Mouse (Mus musculus) erythroblast, adult 5-6 weeks (primary cell): Measurements from ENCODE around the gene Tmtc1. TPM values are rescaled to one million over a fixed set of nuclear protein-coding genes. Genes with fewer than 3 reads are reported as not detected.

ENCODE experiments used
- ATAC-seq: replicated peaks from 2 replicates; pipeline ENCODE4 v1.8.0; 2016; ENCODE audit warnings: moderate number of reproducible peaks, mild to moderate bottlenecking, moderate TSS enrichment, inconsistent platforms; ENCODE audit not compliant: poor library complexity, low FRiP score, severe bottlenecking
- total RNA-seq, 2 experiments: library from RNA; stranded (forward) in 1 of 2; stranded (reverse) in 1 of 2; fragments of 150-400 nt in 1 of 2; fragments of 200-764, 138-1000 nt in 1 of 2; gene quantifications; 2 replicates each; pipeline versions ENCODE4 v1.2.3 to v1.2.4; 2015 to 2017; ENCODE audit warnings: low replicate concordance in 2 of 2

Gene Tmtc1
- total RNA-seq (2015; ENCODE audit: low replicate concordance) = not detected in 2 replicates
- total RNA-seq (2017; ENCODE audit: low replicate concordance) = 0.09 and 1.1 TPM in 2 replicates

DNA sequence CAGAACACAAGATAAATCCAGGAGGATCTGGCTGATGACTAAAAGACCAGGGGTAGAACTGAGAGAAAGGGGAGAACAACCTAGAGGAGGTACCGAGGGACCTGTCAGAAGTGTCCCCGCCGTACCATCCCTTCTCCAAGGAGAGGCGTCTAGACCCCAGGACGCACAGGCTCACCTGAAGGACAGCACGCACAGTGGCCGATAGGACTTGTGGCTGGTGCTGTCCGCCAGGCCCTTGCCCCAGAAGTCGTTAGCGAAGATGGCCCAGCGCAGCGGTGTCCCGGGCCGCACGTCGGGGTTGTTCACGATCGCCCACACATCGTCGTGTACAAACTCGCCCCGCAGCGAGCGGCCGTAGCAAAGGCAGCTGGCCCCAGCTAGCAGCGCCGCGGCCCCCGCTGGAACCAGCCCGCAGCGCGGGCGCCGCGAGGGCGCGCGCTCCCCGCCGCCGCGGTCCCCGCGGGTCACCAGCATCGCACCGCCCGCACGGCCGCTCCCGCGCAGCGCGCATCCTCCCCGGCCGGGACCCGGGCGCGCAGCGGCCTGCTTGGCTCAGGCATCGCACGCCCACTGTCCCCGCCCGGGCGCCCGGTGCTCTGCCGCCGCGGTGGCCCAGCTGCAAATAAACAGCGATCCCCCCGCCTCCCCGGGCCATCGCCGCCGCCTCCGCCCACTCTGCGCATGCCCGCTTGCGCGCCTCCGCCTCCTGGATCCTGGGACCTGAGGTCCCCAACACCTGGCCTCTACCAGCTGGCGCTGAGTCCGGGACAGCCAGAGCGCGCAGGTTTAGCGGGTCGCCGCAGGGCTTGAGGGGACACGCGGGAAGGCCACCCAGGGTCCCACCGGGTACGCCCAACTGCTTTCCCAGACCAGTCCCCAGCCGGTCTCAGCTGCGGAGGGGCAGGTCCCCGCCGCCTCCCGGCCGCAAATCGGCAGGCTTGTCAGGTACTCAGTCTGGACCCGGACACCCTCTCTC lies at the start of gene Tmtc1:
Tmtc1 (minus strand) TSS at position 664 of the 976 bp plus-strand sequence.
- ATAC-seq = no peak

DNA sequence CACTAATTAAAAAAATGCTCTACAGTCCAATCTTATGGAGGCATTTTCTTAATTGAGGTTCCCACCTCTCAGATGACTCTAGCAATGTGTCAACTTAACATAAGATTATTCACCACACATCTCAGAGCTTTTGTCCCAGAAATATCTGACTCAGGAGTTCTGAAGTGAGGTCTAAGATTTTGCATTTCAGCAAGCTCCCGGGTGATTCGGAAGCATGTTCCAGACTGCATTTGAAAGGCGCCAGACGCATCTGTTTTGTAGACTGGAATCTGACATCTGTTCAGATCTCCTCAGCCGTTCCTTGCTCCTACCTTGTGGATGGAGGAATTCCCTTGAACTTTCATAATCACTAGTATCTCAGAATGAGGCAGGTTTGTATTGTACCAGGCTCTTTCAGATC lies 47.7 kb upstream of the Tmtc1 start:
- ATAC-seq = no peak

DNA sequence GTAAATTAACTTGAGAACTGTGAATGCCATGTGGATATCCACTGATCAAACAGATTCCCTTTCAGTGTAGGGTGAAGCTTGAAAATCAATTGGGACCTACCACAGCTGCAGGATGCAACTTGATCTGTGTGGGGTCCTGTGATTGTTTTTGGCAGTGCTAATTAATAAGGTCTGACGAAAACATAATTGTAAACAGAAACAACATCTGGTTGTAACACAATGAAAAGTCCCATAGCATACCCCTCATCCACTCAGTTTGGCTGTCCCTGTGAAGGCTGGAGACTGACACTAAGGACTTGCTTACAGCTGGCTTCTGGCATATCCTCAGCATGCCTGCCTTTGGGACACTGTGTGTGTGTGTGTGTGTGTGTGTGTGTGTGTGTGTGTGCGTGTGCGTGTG lies 42.6 kb upstream of the Tmtc1 start:
- ATAC-seq = no peak

DNA sequence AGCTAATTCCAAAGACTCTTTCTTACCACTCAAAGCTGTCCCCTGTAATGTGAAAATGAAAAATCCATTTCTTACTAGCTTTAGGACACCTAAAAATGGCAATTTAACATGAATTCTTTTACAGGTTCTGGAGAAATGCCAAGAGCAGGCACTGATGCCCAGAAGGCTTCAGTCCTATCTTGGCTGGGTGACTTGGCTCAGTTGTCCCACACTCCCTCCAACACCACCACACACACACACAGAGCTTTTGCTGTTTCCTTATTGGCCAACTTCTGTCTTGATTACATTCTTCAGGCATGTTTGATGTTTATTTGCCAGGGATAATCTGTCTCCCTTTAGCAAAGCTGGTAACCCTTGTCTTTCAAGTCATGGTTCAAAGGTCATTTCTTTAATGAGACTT lies 37.7 kb upstream of the Tmtc1 start:
- ATAC-seq = no peak

DNA sequence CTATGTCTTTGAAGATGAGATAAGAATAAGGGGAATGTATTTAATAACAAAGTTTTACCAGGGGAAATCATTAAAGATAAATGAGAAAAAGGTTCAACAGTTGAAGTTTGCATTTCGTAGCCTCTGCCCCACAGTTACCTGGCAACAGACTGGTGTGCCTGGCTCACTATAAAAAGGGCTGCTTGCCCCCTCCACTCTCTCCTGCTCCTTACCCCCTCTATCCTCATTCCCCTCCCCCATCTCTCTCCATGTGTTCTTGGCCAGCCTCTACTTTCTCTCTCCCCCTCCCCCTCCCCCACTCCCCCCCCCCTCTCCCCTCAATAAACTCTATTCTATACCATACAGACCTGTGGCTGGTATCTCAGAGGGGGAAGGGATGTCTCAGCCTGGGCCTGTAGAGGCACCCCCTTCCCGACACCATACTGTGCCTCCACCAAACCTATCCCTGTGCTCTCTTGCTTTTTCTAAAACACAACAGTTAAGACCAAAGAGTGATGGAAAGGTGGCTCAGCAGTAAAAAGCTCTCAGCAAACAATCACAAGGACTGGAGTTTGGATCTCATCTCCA lies 35.6 kb upstream of the Tmtc1 start:
- no peak for ATAC-seq

DNA sequence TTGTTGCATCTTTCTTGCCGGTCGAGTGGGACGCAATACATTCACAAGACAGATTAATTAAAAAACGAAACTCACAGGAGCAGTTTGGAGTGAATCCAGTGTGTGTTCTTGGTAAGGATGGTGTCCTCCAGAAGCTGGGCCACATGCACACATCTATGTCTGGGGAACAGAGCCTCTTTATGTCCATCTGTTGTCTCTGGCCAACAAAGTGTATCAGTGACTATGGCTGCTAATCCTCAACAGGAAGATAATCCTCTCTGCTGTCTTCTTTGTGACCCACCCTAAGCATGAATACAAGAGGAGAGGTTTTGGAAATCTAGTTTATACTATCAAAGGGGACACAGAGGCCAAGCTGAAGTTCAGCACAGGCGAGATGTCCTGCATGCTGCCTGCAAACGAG lies 34.2 kb upstream of the Tmtc1 start:
- no peak for ATAC-seq

- no peak for ATAC-seq
Observed at GRCm38 (mm10) chr6:148472289-148472688, 28.1 kb upstream of the Tmtc1 start.

- ATAC-seq = no peak
Observed at GRCm38 (mm10) chr6:148467924-148468389, 23.8 kb upstream of the Tmtc1 start.

DNA sequence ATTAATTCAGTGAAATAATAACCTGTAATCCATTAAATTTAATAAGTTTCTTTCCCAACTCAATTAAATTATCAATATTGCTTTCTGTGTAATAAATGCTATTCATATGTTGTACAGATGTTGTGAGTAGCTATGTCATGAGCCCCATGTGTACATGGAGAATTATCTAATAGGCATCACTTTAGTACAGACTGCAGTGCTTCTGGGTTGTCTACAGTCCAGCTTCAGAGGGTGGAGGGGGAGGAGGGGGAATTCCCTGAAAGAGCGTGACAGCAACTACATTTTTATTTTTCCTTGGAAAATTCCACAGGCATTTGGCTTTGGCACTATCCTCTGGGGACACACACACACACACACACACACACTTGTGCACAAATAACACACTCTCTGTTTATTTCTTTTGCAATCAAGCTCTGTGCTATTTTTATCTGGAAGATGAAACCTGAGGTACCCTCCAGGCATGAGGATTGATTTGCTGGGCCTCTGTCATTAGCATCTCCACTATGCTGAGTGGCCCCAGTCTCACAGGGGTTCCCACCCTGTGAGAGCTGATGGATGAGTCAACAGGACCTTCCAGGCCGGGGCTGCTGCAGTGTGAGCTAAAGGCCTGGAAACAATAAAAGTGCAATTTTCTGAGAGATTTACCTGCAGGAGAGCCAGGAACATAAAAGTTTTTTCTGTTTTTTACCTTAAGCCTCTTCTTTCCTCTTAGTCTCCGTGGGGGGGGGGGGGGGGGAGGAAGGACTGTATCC lies 23.2 kb upstream of the Tmtc1 start:
- ATAC-seq = no peak

DNA sequence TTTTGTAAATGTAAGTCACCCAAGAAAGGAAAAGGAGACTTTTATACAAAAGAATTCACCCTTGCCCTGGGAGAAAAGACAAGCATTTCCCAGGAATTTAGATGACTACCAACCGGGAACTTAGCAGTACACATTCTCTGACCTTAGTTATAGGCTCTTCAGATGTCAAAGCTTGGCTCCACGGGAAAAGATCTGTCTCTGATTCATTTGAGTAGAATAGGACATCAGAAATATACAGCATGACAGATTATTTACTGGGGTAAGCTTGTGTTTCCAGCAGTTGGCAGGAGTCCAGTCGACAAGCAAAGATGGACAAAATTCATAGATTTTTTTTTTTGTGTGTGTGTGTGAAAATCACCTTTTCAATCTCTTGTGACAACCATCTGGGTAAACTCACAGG lies 15.4 kb upstream of the Tmtc1 start:
- ATAC-seq = no peak

GRCm38 (mm10) chr6:148455470-148455869 lies 11.3 kb upstream of the Tmtc1 start:
- no peak for ATAC-seq

DNA sequence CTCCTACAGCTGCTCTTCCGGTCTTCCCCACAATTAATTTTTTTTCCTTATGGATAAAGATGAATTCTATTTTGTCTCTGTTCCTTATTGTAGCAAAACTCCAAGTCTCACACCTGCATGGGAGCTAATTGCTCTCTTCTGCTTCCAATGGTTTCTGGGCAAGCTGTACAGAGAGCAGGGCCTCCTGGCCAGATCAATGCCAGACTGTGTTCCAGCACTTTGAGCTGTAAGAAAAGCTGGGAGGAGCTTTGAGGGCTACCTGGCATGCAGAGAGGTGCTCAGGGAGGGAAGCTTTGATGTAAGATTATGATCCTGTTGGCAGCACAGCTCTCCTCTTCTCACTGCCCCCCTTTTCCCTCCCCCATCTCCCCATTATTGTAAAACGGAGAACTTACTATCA lies 10.6 kb upstream of the Tmtc1 start:
- ATAC-seq = no peak

GRCm38 (mm10) chr6:148448151-148448550 lies 4.0 kb upstream of the Tmtc1 start:
- no peak for ATAC-seq

DNA sequence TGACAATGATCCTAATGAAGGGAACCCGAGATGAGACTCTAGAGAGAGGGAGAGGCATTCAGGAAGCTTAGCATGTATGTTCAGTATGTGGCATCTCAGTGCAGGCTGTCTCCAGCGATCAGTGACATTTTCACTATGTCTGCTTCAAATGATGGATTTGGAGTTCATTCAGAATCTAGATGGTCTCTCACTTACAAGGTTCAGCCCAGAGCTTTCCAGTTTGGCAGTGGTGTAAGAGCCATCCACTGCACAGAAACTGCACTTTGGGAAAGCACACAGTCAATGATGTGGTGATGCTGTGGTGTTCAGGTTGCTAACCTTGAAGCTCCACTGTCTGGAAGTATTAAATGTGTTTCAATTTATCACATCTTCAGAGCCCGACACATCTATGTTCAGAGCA lies 1.9 kb upstream of the Tmtc1 start:
- ATAC-seq = no peak

- ATAC-seq = no peak
Observed at GRCm38 (mm10) chr6:148444796-148445195, 607 bp upstream of the Tmtc1 start.

DNA sequence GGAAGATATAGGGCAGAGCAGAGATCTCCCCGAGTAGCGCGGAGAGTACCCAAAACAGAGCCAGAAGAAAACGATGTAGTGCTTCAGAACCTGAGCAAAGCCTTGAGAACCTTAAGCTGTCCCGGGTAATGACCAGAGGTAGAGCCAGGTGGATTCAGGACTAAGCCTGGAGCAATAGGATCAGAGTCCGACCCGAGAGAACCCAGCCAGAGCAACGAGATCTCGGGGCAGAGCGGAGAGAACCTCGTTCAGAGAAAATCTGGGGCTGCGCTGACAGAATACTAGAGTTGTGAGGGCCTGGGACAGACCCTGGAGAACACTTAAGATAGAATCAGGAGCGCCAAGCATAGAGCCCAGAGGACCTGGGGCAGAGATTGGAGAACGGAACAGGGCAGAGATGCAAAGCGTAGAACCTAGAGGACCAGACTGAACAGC lies 881 bp downstream of the Tmtc1 start:
- no peak for ATAC-seq

DNA sequence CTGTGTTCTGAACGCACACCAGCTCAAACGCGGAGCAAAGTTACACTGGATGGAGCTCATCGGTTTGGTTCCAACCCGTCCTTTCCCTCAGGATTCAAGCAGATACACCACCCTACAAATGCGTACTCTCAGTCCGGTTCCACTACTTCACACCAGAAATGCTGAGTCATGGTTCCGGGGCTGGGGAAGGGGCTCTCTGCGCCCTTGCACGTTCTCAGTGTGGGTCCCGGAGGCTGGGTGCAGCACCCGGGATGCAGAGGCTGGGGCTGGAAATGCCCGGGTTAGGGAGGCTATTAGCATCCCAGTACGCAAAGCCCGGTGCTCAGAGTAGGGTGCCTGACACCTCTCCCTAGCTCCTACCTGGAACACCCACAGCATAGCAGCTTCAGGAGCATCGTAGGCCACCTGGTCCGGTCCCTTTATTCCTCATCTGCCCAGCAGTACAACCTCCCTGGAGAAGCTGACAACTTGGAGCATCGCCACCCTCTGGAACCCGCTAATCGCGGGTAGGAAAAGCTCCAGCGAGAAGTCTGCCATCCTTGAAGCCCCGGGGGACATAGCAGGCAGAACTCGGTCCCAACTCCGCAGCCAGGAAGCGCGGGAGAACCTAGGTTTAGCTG lies 1.4 kb downstream of the Tmtc1 start:
- no peak for ATAC-seq

GRCm38 (mm10) chr6:148441871-148442270 lies 2.3 kb downstream of the Tmtc1 start:
- no peak for ATAC-seq

DNA sequence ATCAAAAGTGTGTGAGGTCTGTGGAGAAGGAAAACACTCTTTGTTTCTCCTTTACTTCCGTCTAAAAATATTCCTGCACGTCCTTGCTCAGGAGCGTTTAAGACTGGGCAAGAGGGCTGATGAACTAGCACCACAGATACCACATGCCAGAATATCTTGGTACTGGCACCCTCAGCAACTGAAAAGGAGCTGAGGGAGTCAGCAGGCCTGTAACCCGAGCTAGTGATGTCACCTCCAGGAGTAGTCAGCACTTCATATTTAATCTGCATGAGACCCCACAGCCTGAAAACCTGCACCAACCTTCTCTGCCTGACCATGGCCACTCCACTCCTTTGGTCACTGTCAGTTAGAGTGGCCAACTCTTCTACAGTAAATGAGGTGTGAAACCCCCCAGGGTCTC lies 5.1 kb downstream of the Tmtc1 start:
- ATAC-seq = no peak

DNA sequence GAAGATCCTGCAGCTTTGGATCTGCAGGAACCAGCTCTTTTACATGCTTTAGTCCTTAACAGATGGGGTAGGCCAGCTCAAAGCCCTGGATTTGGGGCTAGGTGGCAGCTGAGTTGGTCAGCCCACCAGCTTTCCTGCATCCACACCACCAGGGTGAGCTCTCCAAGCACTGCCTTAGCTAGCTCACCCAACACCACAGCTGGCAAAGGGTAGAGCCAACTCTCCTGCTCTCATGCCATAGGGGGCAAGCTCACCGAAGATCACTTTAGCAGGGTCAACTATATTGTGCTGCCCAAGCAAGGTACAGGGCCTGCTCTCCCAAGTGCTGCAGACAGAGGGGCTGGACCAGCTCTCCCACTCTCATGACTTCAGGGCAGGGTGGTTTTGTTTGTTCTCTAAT lies 6.6 kb downstream of the Tmtc1 start:
- ATAC-seq = no peak
